Mouse (Mus musculus): ENCODE data around the gene Ccdc155. TPM values are rescaled to one million over a fixed set of nuclear protein-coding genes. Genes with fewer than 3 reads are reported as not detected.

Ccdc155 gene
- polyA plus RNA-seq, 1 experiment from 2014 or later, result 0.90 TPM

DNA sequence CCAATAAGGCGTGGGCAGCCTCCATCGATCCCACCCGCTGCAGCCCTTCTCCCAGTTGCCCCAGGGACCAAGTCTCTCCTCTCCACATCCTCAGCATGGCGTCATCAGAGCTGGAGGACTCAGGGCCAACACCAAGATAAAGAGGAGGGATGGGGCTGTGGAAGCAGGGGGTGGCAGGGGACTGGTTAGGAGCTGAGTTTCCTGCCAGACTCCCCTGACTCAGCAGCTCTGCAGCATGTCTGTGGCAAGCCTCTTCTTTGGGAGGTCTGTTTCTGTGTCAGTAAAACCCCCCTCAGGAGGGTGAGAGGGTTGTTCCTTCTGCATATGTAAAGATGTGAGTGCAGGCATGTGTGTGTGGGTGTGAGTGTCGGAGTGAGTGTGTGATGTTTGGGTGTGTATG, 7.7 kb downstream of the Ccdc155 start:
- no peaks in the 10 kb centered on the region for H3K36me3 ChIP-seq (ENCODE audit: control insufficient read depth, insufficient read depth, low read length)
- H3K27ac ChIP-seq (ENCODE audit: low read depth, low read length), result no peak overlapping the region
- DNase-seq (ENCODE audit: low spot score) (no peak), ATAC-seq (replicated peaks; ENCODE audit: low FRiP score) (no peak)
- WGBS, result 70% methylated on average over 5 of the region's 5 CpGs
- no peak overlapping the region for H3K4me3 ChIP-seq (ENCODE audit: low read depth, low read length)
- H3K4me2 ChIP-seq (ENCODE audit: low read depth, low read length, severe bottlenecking), result no peak overlapping the region
- no peaks in the 10 kb centered on the region for H3K27me3 ChIP-seq (ENCODE audit: control insufficient read depth, insufficient read depth, low read length)
- H3K4me1 ChIP-seq (replicated peaks; ENCODE audit: control insufficient read depth, insufficient read depth, low read length), result peaks cover 3% of the 10 kb centered on the region; the same call in 1 of the 2 replicates
- H3K9ac ChIP-seq (ENCODE audit: low read length), result no peak overlapping the region
- no peaks in the 10 kb centered on the region for H3K9me3 ChIP-seq (ENCODE audit: control insufficient read depth, low read length)

DNA sequence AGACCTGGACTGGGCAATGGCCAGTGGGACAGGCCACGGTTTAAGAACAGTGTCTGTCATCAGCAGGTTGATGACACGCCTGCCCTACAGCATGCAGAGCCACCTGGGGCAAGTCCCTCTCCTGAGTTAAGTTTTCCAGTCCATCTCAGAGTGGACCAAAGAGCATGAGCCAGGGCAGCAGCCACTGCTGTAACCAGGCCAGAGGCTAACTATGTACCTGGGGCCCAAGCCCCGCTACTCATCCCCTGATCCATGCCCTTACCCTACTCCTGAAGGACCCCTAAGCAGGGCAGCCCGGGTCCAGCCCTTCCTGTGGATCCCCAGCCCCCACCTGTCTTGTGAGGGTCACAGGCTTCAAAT, 8.5 kb downstream of the Ccdc155 start:
- Histone ChIP-seq H3K27me3 (ENCODE audit: control insufficient read depth, insufficient read depth, low read length) (no peaks in the 10 kb centered on the region), H3K27ac (ENCODE audit: low read depth, low read length) (no peak overlapping the region), H3K9me3 (ENCODE audit: control insufficient read depth, low read length) (no peaks in the 10 kb centered on the region), H3K4me1 (replicated peaks; ENCODE audit: control insufficient read depth, insufficient read depth, low read length) (peaks cover 3% of the 10 kb centered on the region; the same call in 1 of the 2 replicates), H3K9ac (ENCODE audit: low read length) (no peak overlapping the region), H3K4me3 (ENCODE audit: low read depth, low read length) (no peak overlapping the region), H3K36me3 (ENCODE audit: control insufficient read depth, insufficient read depth, low read length) (no peaks in the 10 kb centered on the region), H3K4me2 (ENCODE audit: low read depth, low read length, severe bottlenecking) (no peak overlapping the region)
- WGBS, result 89% methylated on average over 4 of the region's 4 CpGs
- DNase-seq (ENCODE audit: low spot score) (no peak), ATAC-seq (replicated peaks; ENCODE audit: low FRiP score) (no peak)

DNA sequence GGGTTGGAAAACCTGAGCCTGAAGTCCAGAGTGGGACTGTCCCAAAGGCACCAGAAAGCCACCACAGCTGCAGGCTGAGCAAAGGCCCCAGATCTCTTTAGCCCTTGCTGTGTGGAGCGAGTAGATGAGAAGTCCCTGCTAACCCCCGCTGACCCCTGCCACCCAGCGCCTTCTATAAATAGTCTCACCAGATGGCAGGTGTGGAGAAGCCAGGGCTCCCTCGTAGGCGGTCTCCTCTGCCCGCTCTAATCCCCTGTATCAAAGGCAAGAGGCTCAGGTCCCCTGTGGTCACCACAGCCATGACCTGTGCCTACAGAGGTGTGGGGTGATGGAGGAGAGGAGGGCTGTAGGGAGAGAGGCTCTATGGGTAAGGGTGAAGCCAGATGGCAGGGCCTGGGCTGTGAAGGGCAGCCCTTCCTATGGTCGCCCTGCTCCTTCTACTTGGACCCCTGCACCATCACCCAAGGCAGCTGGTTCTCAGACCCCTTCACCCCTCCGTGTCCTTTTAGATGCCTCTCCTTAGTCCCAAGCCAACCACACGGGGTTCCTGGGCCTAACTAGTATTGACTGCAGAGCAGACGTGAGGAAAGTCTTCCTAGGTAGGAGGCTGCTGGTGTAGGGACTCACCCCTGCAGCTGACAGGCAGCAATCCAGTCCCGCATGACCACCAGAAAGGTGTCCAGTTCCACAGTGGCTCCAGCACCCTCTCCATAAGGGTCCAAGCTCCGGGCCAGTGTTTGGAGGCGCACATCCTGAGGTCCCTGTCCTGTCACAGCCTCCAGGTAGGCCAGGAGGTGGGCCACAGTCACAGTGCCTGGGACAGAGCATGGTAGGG, 9.1 kb downstream of the Ccdc155 start:
- Histone ChIP-seq H3K27me3 (ENCODE audit: control insufficient read depth, insufficient read depth, low read length) (no peaks in the 10 kb centered on the region), H3K4me1 (replicated peaks; ENCODE audit: control insufficient read depth, insufficient read depth, low read length) (peaks cover 3% of the 10 kb centered on the region; the same call in 1 of the 2 replicates), H3K36me3 (ENCODE audit: control insufficient read depth, insufficient read depth, low read length) (no peaks in the 10 kb centered on the region), H3K4me3 (ENCODE audit: low read depth, low read length) (no peak overlapping the region), H3K9ac (ENCODE audit: low read length) (no peak overlapping the region), H3K27ac (ENCODE audit: low read depth, low read length) (no peak overlapping the region), H3K9me3 (ENCODE audit: control insufficient read depth, low read length) (no peaks in the 10 kb centered on the region), H3K4me2 (ENCODE audit: low read depth, low read length, severe bottlenecking) (no peak overlapping the region)
- no peak for DNase-seq (ENCODE audit: low spot score)
- ATAC-seq (replicated peaks; ENCODE audit: low FRiP score), result no peak
- WGBS, result 62% methylated on average over 13 of the region's 13 CpGs

DNA sequence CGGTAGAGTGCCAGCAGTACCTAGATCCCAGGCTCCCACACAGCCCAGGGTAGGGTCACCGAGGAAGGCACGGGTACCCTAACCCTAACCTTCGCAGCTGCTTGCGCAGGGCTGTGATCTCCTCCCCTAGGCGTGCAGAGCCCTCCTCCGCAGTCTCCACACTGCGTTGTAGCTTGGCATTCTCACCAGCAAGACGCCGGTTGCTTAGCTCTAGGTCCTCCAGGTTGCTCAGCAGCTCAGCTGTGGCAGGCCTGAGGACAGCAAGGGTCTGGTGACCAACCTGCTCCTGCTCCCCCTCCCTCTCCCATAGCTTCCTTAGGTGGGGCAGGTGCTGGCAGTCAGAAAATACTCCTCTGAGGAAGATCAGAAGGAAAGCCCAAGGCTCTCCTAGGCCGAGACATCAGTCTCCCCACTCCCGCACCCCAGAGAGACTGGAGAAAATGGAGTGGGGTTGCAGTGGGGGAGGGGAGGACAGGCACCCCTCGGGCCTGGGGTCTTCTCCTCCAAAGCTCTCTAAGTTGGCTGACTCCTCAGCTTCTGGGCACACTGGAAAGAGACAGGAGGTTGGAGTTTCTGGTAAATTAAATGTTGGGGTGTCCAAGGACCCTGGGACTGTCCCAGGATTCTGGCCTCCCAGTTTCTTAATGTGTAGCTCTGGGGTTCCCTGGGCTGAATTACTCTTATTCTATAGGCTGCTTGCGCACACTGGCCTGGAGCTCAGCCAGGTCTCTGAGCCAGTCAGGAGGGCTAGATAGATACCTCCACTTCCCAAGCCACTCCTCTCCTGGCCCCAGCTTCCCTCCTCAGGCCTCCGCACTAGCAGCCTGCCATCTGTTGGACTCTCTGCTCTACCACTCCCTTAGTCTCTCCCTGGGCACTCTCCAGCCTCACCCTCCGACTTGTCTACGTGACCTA, 10.6 kb downstream of the Ccdc155 start:
- H3K36me3 ChIP-seq (ENCODE audit: control insufficient read depth, insufficient read depth, low read length), result no peaks in the 10 kb centered on the region
- H3K9me3 ChIP-seq (ENCODE audit: control insufficient read depth, low read length), result no peaks in the 10 kb centered on the region
- H3K4me3 ChIP-seq (ENCODE audit: low read depth, low read length), result no peak overlapping the region
- H3K27ac ChIP-seq (ENCODE audit: low read depth, low read length), result no peak overlapping the region
- no peak overlapping the region for H3K9ac ChIP-seq (ENCODE audit: low read length)
- no peak for DNase-seq (ENCODE audit: low spot score)
- 71% methylated on average over 17 of the region's 17 CpGs for WGBS
- no peak overlapping the region for H3K4me2 ChIP-seq (ENCODE audit: low read depth, low read length, severe bottlenecking)
- ATAC-seq (replicated peaks; ENCODE audit: low FRiP score), result no peak
- H3K27me3 ChIP-seq (ENCODE audit: control insufficient read depth, insufficient read depth, low read length), result no peaks in the 10 kb centered on the region
- peaks cover 3% of the 10 kb centered on the region; the same call in 1 of the 2 replicates for H3K4me1 ChIP-seq (replicated peaks; ENCODE audit: control insufficient read depth, insufficient read depth, low read length)

DNA sequence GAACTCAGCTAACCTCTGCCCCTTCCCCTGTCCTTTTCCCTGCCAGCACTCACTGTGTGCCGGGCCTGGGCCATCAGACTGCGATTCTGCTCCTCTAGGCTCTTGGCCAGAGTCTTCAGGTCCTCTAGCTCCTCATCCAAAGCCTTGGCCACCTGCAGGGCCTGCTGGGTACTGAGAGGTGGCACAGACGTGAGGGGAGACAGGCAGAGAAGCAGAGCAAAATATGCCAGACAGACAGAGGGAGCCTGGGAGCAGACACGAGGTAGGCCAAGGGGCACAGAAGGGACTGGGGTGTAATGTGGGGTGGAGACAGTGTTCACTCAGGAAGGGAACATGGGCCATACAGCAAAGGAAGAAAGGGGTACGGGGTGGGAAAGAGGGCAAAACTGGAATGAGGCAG, 11.3 kb downstream of the Ccdc155 start:
- Histone ChIP-seq H3K9me3 (ENCODE audit: control insufficient read depth, low read length) (no peaks in the 10 kb centered on the region), H3K36me3 (ENCODE audit: control insufficient read depth, insufficient read depth, low read length) (no peaks in the 10 kb centered on the region), H3K4me1 (replicated peaks; ENCODE audit: control insufficient read depth, insufficient read depth, low read length) (peaks cover 3% of the 10 kb centered on the region; the same call in 1 of the 2 replicates), H3K27ac (ENCODE audit: low read depth, low read length) (no peak overlapping the region), H3K4me3 (ENCODE audit: low read depth, low read length) (no peak overlapping the region), H3K9ac (ENCODE audit: low read length) (no peak overlapping the region), H3K27me3 (ENCODE audit: control insufficient read depth, insufficient read depth, low read length) (no peaks in the 10 kb centered on the region), H3K4me2 (ENCODE audit: low read depth, low read length, severe bottlenecking) (no peak overlapping the region)
- ATAC-seq (replicated peaks; ENCODE audit: low FRiP score) (no peak), DNase-seq (ENCODE audit: low spot score) (no peak)
- 65% methylated on average over 5 of the region's 5 CpGs for WGBS

DNA sequence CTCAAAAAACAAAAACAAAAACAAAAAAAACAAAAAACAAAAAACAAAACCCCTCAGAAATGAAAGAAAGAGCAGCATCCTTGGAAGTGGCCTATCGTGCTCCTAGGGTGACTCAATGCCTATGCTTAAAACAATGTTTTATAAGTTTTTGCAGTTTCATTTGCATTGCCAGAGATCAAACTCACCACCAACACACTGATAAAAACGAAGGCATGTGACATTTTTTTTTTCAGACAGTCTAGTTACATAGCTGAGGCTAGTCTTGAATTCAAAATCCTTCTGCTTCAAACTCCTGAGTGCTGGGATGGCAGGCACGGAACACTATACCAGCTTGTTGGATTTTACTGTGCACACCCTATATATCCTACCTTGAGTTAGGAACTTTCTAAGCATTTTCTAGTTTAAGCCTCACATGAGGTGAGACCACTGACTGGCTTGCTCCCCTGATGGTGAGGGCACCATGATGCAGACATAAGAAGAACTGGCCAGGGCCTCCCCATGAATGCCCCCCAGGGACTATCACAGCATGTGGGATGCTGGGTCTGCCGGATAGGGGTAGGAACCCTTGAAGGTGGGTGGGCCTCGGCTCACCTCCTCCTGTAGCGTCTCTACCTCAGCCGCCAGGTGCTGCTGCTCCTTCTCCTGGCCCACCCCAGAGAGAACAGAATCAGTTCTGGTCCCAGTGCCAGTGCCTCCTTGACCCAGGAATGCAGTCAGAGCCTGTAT, 11.9 kb downstream of the Ccdc155 start:
- no peak overlapping the region for H3K4me2 ChIP-seq (ENCODE audit: low read depth, low read length, severe bottlenecking)
- DNase-seq (ENCODE audit: low spot score) (no peak), ATAC-seq (replicated peaks; ENCODE audit: low FRiP score) (no peak)
- no peaks in the 10 kb centered on the region for H3K9me3 ChIP-seq (ENCODE audit: control insufficient read depth, low read length)
- no peaks in the 10 kb centered on the region for H3K36me3 ChIP-seq (ENCODE audit: control insufficient read depth, insufficient read depth, low read length)
- H3K27ac ChIP-seq (ENCODE audit: low read depth, low read length), result no peak overlapping the region
- H3K9ac ChIP-seq (ENCODE audit: low read length), result no peak overlapping the region
- no peaks in the 10 kb centered on the region; the same call in 1 of the 2 replicates for H3K4me1 ChIP-seq (replicated peaks; ENCODE audit: control insufficient read depth, insufficient read depth, low read length)
- H3K4me3 ChIP-seq (ENCODE audit: low read depth, low read length), result no peak overlapping the region
- 81% methylated on average over 7 of the region's 7 CpGs for WGBS
- H3K27me3 ChIP-seq (ENCODE audit: control insufficient read depth, insufficient read depth, low read length), result no peaks in the 10 kb centered on the region

DNA sequence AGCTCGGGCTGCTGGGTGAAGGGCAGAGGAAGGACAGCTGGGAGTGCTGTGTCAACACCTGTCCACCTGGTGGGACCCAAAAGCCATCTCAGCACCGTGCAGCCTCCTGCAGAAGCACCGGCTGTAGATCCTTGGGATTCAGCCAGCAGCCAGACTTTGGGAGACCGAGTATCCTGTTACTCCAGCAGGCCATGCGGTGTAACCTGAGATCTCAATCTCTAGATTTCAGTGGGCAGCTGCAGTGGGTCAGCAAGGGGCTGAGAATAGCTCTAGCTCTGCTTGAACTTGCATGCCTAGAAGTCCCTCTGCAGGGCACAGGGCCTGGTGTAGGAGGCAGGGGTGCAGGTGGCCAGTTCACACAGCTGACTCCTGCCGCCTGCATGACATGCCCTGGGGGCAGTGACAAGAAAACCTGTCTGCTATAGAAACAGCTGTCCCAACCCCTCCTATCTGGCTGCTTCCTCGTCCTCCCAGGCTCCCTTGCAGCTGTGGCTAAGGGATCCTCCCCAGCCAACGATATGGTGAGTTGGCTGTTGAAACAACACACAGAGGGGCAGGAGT, 12.8 kb downstream of the Ccdc155 start:
- no peak overlapping the region for H3K4me3 ChIP-seq (ENCODE audit: low read depth, low read length)
- no peak for ATAC-seq (replicated peaks; ENCODE audit: low FRiP score)

DNA sequence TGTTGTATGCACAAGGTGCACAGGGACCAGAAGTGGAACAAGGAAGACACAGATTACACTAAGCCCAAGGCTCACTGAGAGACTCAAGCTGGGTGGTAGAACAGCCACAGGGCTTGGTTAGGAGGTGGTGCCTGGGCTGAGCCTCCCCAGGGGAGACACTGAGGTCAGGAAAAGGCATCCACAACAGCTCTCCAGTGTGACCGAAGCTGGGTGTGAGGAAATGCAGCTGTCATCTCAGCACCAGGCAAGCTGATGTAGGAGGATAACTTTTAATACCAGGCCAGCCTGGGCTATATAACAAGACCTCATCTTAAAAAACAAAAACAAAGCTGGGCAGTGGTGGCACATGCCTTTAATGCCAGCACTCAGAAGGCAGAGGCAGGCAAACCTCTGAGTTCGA, 13.5 kb downstream of the Ccdc155 start:
- no peak overlapping the region for H3K4me3 ChIP-seq (ENCODE audit: low read depth, low read length)
- WGBS, result 77% methylated on average over 2 of the region's 2 CpGs
- H3K9me3 ChIP-seq (ENCODE audit: control insufficient read depth, low read length), result no peaks in the 10 kb centered on the region
- ATAC-seq (replicated peaks; ENCODE audit: low FRiP score) (no peak), DNase-seq (ENCODE audit: low spot score) (no peak)
- H3K4me2 ChIP-seq (ENCODE audit: low read depth, low read length, severe bottlenecking), result no peak overlapping the region
- no peaks in the 10 kb centered on the region; the same call in 1 of the 2 replicates for H3K4me1 ChIP-seq (replicated peaks; ENCODE audit: control insufficient read depth, insufficient read depth, low read length)
- H3K9ac ChIP-seq (ENCODE audit: low read length), result no peak overlapping the region
- H3K36me3 ChIP-seq (ENCODE audit: control insufficient read depth, insufficient read depth, low read length), result no peaks in the 10 kb centered on the region
- H3K27ac ChIP-seq (ENCODE audit: low read depth, low read length), result no peak overlapping the region
- no peaks in the 10 kb centered on the region; the same call in 1 of the 2 replicates for H3K27me3 ChIP-seq (ENCODE audit: control insufficient read depth, insufficient read depth, low read length)

More for the DNA sequence above, 12.8 kb downstream of the Ccdc155 start:
- Histone ChIP-seq H3K9ac (ENCODE audit: low read length) (no peak overlapping the region), H3K4me1 (replicated peaks; ENCODE audit: control insufficient read depth, insufficient read depth, low read length) (no peaks in the 10 kb centered on the region; the same call in 1 of the 2 replicates), H3K27me3 (ENCODE audit: control insufficient read depth, insufficient read depth, low read length) (no peaks in the 10 kb centered on the region; the same call in 1 of the 2 replicates), H3K4me2 (ENCODE audit: low read depth, low read length, severe bottlenecking) (no peak overlapping the region), H3K27ac (ENCODE audit: low read depth, low read length) (no peak overlapping the region), H3K36me3 (ENCODE audit: control insufficient read depth, insufficient read depth, low read length) (no peaks in the 10 kb centered on the region), H3K9me3 (ENCODE audit: control insufficient read depth, low read length) (no peaks in the 10 kb centered on the region)
- 26% methylated on average over 8 of the region's 8 CpGs for WGBS
- DNase-seq (ENCODE audit: low spot score), result no peak
